Mouse (Mus musculus): ENCODE measurements at regions not wholly inside any gene's neighbourhood (a gene's known extent, or its start where the extent isn't known, plus 50 kb on each side); places are given as distances from the start of the nearest gene placed in this dataset.

GRCm38 (mm10) chr1:186317285-186317684 is 200.2 kb upstream of the Lyplal1 start:
- H3K4me2 ChIP-seq = no peak overlapping the region
- H3K27ac ChIP-seq = no peak overlapping the region
- WGBS = 96% methylated on average over 2 of the region's 2 CpGs
- no peak overlapping the region for H3K9ac ChIP-seq
- ATAC-seq (ENCODE audit: insufficient number of reproducible peaks, low FRiP score, low TSS enrichment, low read depth) = no peak
- peaks cover 6% of the 10 kb centered on the region for H3K4me1 ChIP-seq
- no peaks in the 10 kb centered on the region for H3K36me3 ChIP-seq
- H3K4me3 ChIP-seq = no peak overlapping the region
- no peaks in the 10 kb centered on the region for H3K27me3 ChIP-seq
- H3K9me3 ChIP-seq = no peaks in the 10 kb centered on the region

- Histone ChIP-seq H3K9me3 (no peaks in the 10 kb centered on the region), H3K27ac (no peak overlapping the region), H3K9ac (no peak overlapping the region), H3K4me3 (no peak overlapping the region), H3K4me2 (no peak overlapping the region), H3K4me1 (peaks cover 20% of the 10 kb centered on the region), H3K27me3 (no peaks in the 10 kb centered on the region), H3K36me3 (no peaks in the 10 kb centered on the region)
- 72% methylated on average over 4 of the region's 4 CpGs for WGBS
- ATAC-seq (ENCODE audit: insufficient number of reproducible peaks, low FRiP score, low TSS enrichment, low read depth) = peak; percentile 71; the same call in 1 of the 2 replicates
Observed at GRCm38 (mm10) chr1:186314180-186314579, 197.1 kb upstream of the Lyplal1 start.

- Histone ChIP-seq H3K4me2 (no peak overlapping the region), H3K4me1 (peaks cover 20% of the 10 kb centered on the region), H3K9me3 (no peaks in the 10 kb centered on the region), H3K27ac (peak overlapping the region; percentile 84), H3K9ac (no peak overlapping the region), H3K4me3 (no peak overlapping the region), H3K36me3 (no peaks in the 10 kb centered on the region), H3K27me3 (no peaks in the 10 kb centered on the region)
- WGBS = 52% methylated on average over 9 of the region's 9 CpGs
- ATAC-seq (ENCODE audit: insufficient number of reproducible peaks, low FRiP score, low TSS enrichment, low read depth) = no peak
Observed at GRCm38 (mm10) chr1:186312698-186313097, 195.6 kb upstream of the Lyplal1 start.

GRCm38 (mm10) chr1:186312008-186312407 is 194.9 kb upstream of the Lyplal1 start:
- Histone ChIP-seq H3K4me3 (no peak overlapping the region), H3K36me3 (no peaks in the 10 kb centered on the region), H3K27ac (peak overlapping the region; percentile 84), H3K4me2 (no peak overlapping the region), H3K27me3 (no peaks in the 10 kb centered on the region), H3K4me1 (peaks cover 20% of the 10 kb centered on the region), H3K9me3 (no peaks in the 10 kb centered on the region), H3K9ac (no peak overlapping the region)
- ATAC-seq (ENCODE audit: insufficient number of reproducible peaks, low FRiP score, low TSS enrichment, low read depth) = no peak; the same call in 1 of the 2 replicates
- 48% methylated on average over 7 of the region's 7 CpGs for WGBS

- Histone ChIP-seq H3K9ac (no peak overlapping the region), H3K36me3 (no peaks in the 10 kb centered on the region), H3K27ac (no peak overlapping the region), H3K4me2 (no peak overlapping the region), H3K27me3 (no peaks in the 10 kb centered on the region), H3K4me3 (no peak overlapping the region), H3K4me1 (peaks cover 17% of the 10 kb centered on the region), H3K9me3 (no peaks in the 10 kb centered on the region)
- WGBS = 74% methylated on average over 6 of the region's 6 CpGs
- no peak for ATAC-seq (ENCODE audit: insufficient number of reproducible peaks, low FRiP score, low TSS enrichment, low read depth)
Observed at GRCm38 (mm10) chr1:186307627-186308026, 190.5 kb upstream of the Lyplal1 start.

GRCm38 (mm10) chr1:186297464-186297863 is 180.4 kb upstream of the Lyplal1 start:
- no peaks in the 10 kb centered on the region for H3K9me3 ChIP-seq
- H3K36me3 ChIP-seq = no peaks in the 10 kb centered on the region
- no peak for ATAC-seq (ENCODE audit: insufficient number of reproducible peaks, low FRiP score, low TSS enrichment, low read depth)
- H3K4me3 ChIP-seq = no peak overlapping the region
- H3K27me3 ChIP-seq = no peaks in the 10 kb centered on the region
- no peak overlapping the region for H3K27ac ChIP-seq
- no peak overlapping the region for H3K4me2 ChIP-seq
- WGBS = 48% methylated on average over 7 of the region's 7 CpGs
- H3K4me1 ChIP-seq = no peaks in the 10 kb centered on the region
- no peak overlapping the region for H3K9ac ChIP-seq

- Histone ChIP-seq H3K27ac (no peak overlapping the region), H3K4me2 (no peak overlapping the region), H3K4me3 (no peak overlapping the region), H3K27me3 (no peaks in the 10 kb centered on the region), H3K9ac (no peak overlapping the region), H3K4me1 (no peaks in the 10 kb centered on the region), H3K36me3 (no peaks in the 10 kb centered on the region), H3K9me3 (no peaks in the 10 kb centered on the region)
- no peak for ATAC-seq (ENCODE audit: insufficient number of reproducible peaks, low FRiP score, low TSS enrichment, low read depth)
- 43% methylated on average over 2 of the region's 2 CpGs for WGBS
Observed at GRCm38 (mm10) chr1:186295201-186295600, 178.1 kb upstream of the Lyplal1 start.

- Histone ChIP-seq H3K27me3 (no peaks in the 10 kb centered on the region), H3K9me3 (no peaks in the 10 kb centered on the region), H3K4me2 (no peak overlapping the region), H3K36me3 (no peaks in the 10 kb centered on the region), H3K9ac (no peak overlapping the region), H3K4me3 (no peak overlapping the region), H3K4me1 (no peaks in the 10 kb centered on the region), H3K27ac (no peak overlapping the region)
- WGBS = 64% methylated on average over 2 of the region's 2 CpGs
- ATAC-seq (ENCODE audit: insufficient number of reproducible peaks, low FRiP score, low TSS enrichment, low read depth) = no peak
Observed at GRCm38 (mm10) chr1:186294635-186295034, 177.5 kb upstream of the Lyplal1 start.

- Histone ChIP-seq H3K27ac (no peak overlapping the region), H3K4me2 (no peak overlapping the region), H3K9ac (no peak overlapping the region), H3K9me3 (no peaks in the 10 kb centered on the region), H3K36me3 (no peaks in the 10 kb centered on the region), H3K27me3 (no peaks in the 10 kb centered on the region), H3K4me3 (no peak overlapping the region), H3K4me1 (no peaks in the 10 kb centered on the region)
- ATAC-seq (ENCODE audit: insufficient number of reproducible peaks, low FRiP score, low TSS enrichment, low read depth) = no peak
- WGBS = 85% methylated on average over 2 of the region's 2 CpGs
Observed at GRCm38 (mm10) chr1:186289117-186289516, 172.0 kb upstream of the Lyplal1 start.

- Histone ChIP-seq H3K4me1 (no peaks in the 10 kb centered on the region), H3K4me3 (no peak overlapping the region), H3K27ac (no peak overlapping the region), H3K9ac (no peak overlapping the region), H3K27me3 (no peaks in the 10 kb centered on the region), H3K9me3 (no peaks in the 10 kb centered on the region), H3K36me3 (no peaks in the 10 kb centered on the region), H3K4me2 (no peak overlapping the region)
- ATAC-seq (ENCODE audit: insufficient number of reproducible peaks, low FRiP score, low TSS enrichment, low read depth) = no peak
- WGBS = 66% methylated on average over 8 of the region's 8 CpGs
Observed at GRCm38 (mm10) chr1:186287831-186288230, 170.7 kb upstream of the Lyplal1 start.

- H3K27ac ChIP-seq = no peak overlapping the region
- no peaks in the 10 kb centered on the region for H3K4me1 ChIP-seq
- ATAC-seq (ENCODE audit: insufficient number of reproducible peaks, low FRiP score, low TSS enrichment, low read depth) = no peak
- H3K27me3 ChIP-seq = no peaks in the 10 kb centered on the region
- no peaks in the 10 kb centered on the region for H3K36me3 ChIP-seq
- 42% methylated on average over 4 of the region's 4 CpGs for WGBS
- no peaks in the 10 kb centered on the region for H3K9me3 ChIP-seq
- no peak overlapping the region for H3K9ac ChIP-seq
- no peak overlapping the region for H3K4me2 ChIP-seq
- no peak overlapping the region for H3K4me3 ChIP-seq
Observed at GRCm38 (mm10) chr1:186286401-186286800, 169.3 kb upstream of the Lyplal1 start.

- Histone ChIP-seq H3K4me3 (no peak overlapping the region), H3K9me3 (no peaks in the 10 kb centered on the region), H3K27ac (no peak overlapping the region), H3K36me3 (no peaks in the 10 kb centered on the region), H3K9ac (no peak overlapping the region), H3K27me3 (no peaks in the 10 kb centered on the region), H3K4me1 (no peaks in the 10 kb centered on the region), H3K4me2 (no peak overlapping the region)
- ATAC-seq (ENCODE audit: insufficient number of reproducible peaks, low FRiP score, low TSS enrichment, low read depth) = no peak
- 69% methylated on average over 11 of the region's 11 CpGs for WGBS
Observed at GRCm38 (mm10) chr1:186277981-186278634, 161.0 kb upstream of the Lyplal1 start.

- 52% methylated on average over 2 of the region's 2 CpGs for WGBS
- H3K9me3 ChIP-seq = no peaks in the 10 kb centered on the region
- no peak overlapping the region for H3K4me2 ChIP-seq
- no peak overlapping the region for H3K4me3 ChIP-seq
- no peaks in the 10 kb centered on the region for H3K27me3 ChIP-seq
- no peak for ATAC-seq (ENCODE audit: insufficient number of reproducible peaks, low FRiP score, low TSS enrichment, low read depth)
- no peaks in the 10 kb centered on the region for H3K4me1 ChIP-seq
- H3K27ac ChIP-seq = no peak overlapping the region
- no peak overlapping the region for H3K9ac ChIP-seq
- H3K36me3 ChIP-seq = no peaks in the 10 kb centered on the region
Observed at GRCm38 (mm10) chr1:186271436-186271835, 154.3 kb upstream of the Lyplal1 start.
